Mouse (Mus musculus) stomach, embryonic 16.5 days (tissue): ENCODE measurements around the gene Masp2. TPM values are rescaled to one million over a fixed set of nuclear protein-coding genes. Genes with fewer than 3 reads are reported as not detected.

Source experiments
- ATAC-seq: fragments of 200-750 bp; cut with Nextera tagmentation; 2 replicates; pipeline ENCODE4 v1.8.0; 2017; ENCODE audit warnings: moderate number of reproducible peaks, moderate TSS enrichment; ENCODE audit not compliant: insufficient read depth, low FRiP score
- H3K27ac ChIP-seq: fragments of 300-500 bp; sonication (generic); 2 replicates; pipeline ENCODE4 v1.5.1; 2014; ENCODE audit warnings: low read length
- H3K27me3 ChIP-seq: fragments of 300-500 bp; sonication (generic); 2 replicates; pipeline ENCODE4 v1.6.1; 2014; ENCODE audit warnings: low read length, control low read depth, mixed read lengths; ENCODE audit not compliant: control insufficient read depth, insufficient read depth
- H3K36me3 ChIP-seq: fragments of 300-500 bp; sonication (generic); 2 replicates; pipeline ENCODE4 v1.6.1; 2014; ENCODE audit warnings: low read length; ENCODE audit not compliant: control insufficient read depth, insufficient read depth
- H3K4me1 ChIP-seq: fragments of 300-500 bp; sonication (generic); 2 replicates; pipeline ENCODE4 v1.6.1; 2014; ENCODE audit warnings: low read length, control low read depth, mixed read lengths; ENCODE audit not compliant: control insufficient read depth, insufficient read depth
- H3K4me2 ChIP-seq: fragments of 300-500 bp; sonication (generic); 2 replicates; pipeline ENCODE4 v1.6.1; 2014; ENCODE audit warnings: low read depth, low read length, mixed read lengths
- H3K4me3 ChIP-seq: fragments of 300-500 bp; sonication (generic); replicated peaks from 2 replicates; pipeline ENCODE4 v1.5.1; 2014; ENCODE audit warnings: mild to moderate bottlenecking, low read length
- H3K9ac ChIP-seq: fragments of 300-500 bp; sonication (generic); 2 replicates; pipeline ENCODE4 v1.6.1; 2014; ENCODE audit warnings: low read length
- H3K9me3 ChIP-seq: fragments of 300-500 bp; sonication (generic); replicated peaks from 2 replicates; pipeline ENCODE4 v1.6.1; 2016; ENCODE audit warnings: low read length, control low read depth; ENCODE audit not compliant: control insufficient read depth
- WGBS: fragments of 180-500 bp; shearing (Covaris S2); extraction: QIAGEN DNeasy Blood & Tissue Kit; methylation state at CpG from one replicate; pipeline ENCODE4 v1.1.7; 2014; 5-methylcytosine and 5-hydroxymethylcytosine counted together
- polyA plus RNA-seq: library from polyadenylated mRNA; unstranded; fragments of >200 nt; fragmentation: Nextera tagmentation; extraction: Ambion mirVana; gene quantifications from 2 replicates; pipeline ENCODE4 v1.2.1, GENCODE M21; 2015

The Masp2 gene
- polyA plus RNA-seq, 1 experiment from 2014 or later: 1.8 TPM

GRCm38 (mm10) chr4:148607758-148608157, 5.4 kb downstream of the Masp2 start:
- Histone ChIP-seq H3K4me2 (no peak overlapping the region), H3K36me3 (0 out of 2 replicates have a peak, but pooled peaks cover 3% of the 10 kb centered on the region), H3K4me1 (no peaks in the 10 kb centered on the region), H3K27me3 (no peaks in the 10 kb centered on the region), H3K9ac (no peak overlapping the region), H3K9me3 (no peaks in the 10 kb centered on the region), H3K4me3 (no peak overlapping the region), H3K27ac (no peak overlapping the region)
- no peak for ATAC-seq
- WGBS: 26% methylated on average over 5 of the region's 5 CpGs

- no peaks in the 10 kb centered on the region for H3K9me3 ChIP-seq
- no peak overlapping the region for H3K9ac ChIP-seq
- no peaks in the 10 kb centered on the region for H3K4me1 ChIP-seq
- H3K4me2 ChIP-seq: no peak overlapping the region
- WGBS: 79% methylated on average over 5 of the region's 5 CpGs
- no peak for ATAC-seq
- H3K27me3 ChIP-seq: no peaks in the 10 kb centered on the region
- H3K4me3 ChIP-seq: no peak overlapping the region
- peaks cover 12% of the 10 kb centered on the region; the same call in 1 of the 2 replicates for H3K36me3 ChIP-seq
- H3K27ac ChIP-seq: no peak overlapping the region
Observed at GRCm38 (mm10) chr4:148609805-148610204, 7.5 kb downstream of the Masp2 start.

- Histone ChIP-seq H3K27ac (no peak overlapping the region), H3K4me1 (no peaks in the 10 kb centered on the region), H3K9ac (no peak overlapping the region), H3K36me3 (peaks cover 21% of the 10 kb centered on the region), H3K4me2 (no peak overlapping the region), H3K9me3 (no peaks in the 10 kb centered on the region), H3K4me3 (no peak overlapping the region), H3K27me3 (no peaks in the 10 kb centered on the region)
- ATAC-seq: no peak
- 61% methylated on average over 5 of the region's 5 CpGs for whole genome bisulfite sequencing
Observed at GRCm38 (mm10) chr4:148610631-148611364, 8.4 kb downstream of the Masp2 start.

- Histone ChIP-seq H3K27ac (no peak overlapping the region), H3K4me1 (no peaks in the 10 kb centered on the region), H3K4me2 (no peak overlapping the region), H3K9me3 (no peaks in the 10 kb centered on the region), H3K36me3 (peaks cover 27% of the 10 kb centered on the region), H3K27me3 (no peaks in the 10 kb centered on the region), H3K9ac (no peak overlapping the region), H3K4me3 (no peak overlapping the region)
- WGBS: 31% methylated on average over 4 of the region's 4 CpGs
- ATAC-seq: no peak
Observed at GRCm38 (mm10) chr4:148612557-148612956, 10.2 kb downstream of the Masp2 start.

GRCm38 (mm10) chr4:148613738-148614137, 11.4 kb downstream of the Masp2 start:
- Histone ChIP-seq H3K27me3 (no peaks in the 10 kb centered on the region), H3K27ac (no peak overlapping the region), H3K9ac (no peak overlapping the region), H3K4me2 (no peak overlapping the region), H3K36me3 (peaks cover 32% of the 10 kb centered on the region), H3K4me3 (no peak overlapping the region), H3K4me1 (no peaks in the 10 kb centered on the region), H3K9me3 (no peaks in the 10 kb centered on the region)
- no peak for ATAC-seq
- 85% methylated on average over 9 of the region's 9 CpGs for WGBS

- no peak overlapping the region for H3K9ac ChIP-seq
- ATAC-seq: no peak
- H3K4me3 ChIP-seq: no peak overlapping the region
- peaks cover 55% of the 10 kb centered on the region for H3K36me3 ChIP-seq
- H3K27me3 ChIP-seq: no peaks in the 10 kb centered on the region
- no peaks in the 10 kb centered on the region for H3K9me3 ChIP-seq
- WGBS: 50% methylated on average over 1 of the region's 1 CpGs
- no peak overlapping the region for H3K4me2 ChIP-seq
- H3K4me1 ChIP-seq: peaks cover 15% of the 10 kb centered on the region
- H3K27ac ChIP-seq: no peak overlapping the region
Observed at GRCm38 (mm10) chr4:148619805-148620204, 17.5 kb downstream of the Masp2 start.

- H3K4me1 ChIP-seq: peaks cover 19% of the 10 kb centered on the region
- H3K36me3 ChIP-seq: peaks cover 50% of the 10 kb centered on the region
- no peaks in the 10 kb centered on the region for H3K9me3 ChIP-seq
- no peak overlapping the region for H3K4me3 ChIP-seq
- H3K27ac ChIP-seq: no peak overlapping the region
- no peaks in the 10 kb centered on the region for H3K27me3 ChIP-seq
- WGBS: 96% methylated on average over 1 of the region's 1 CpGs
- no peak overlapping the region for H3K9ac ChIP-seq
- ATAC-seq: no peak
- H3K4me2 ChIP-seq: no peak overlapping the region
Observed at GRCm38 (mm10) chr4:148620718-148621117, 18.4 kb downstream of the Masp2 start.

GRCm38 (mm10) chr4:148622485-148622884, 20.1 kb downstream of the Masp2 start:
- no peak overlapping the region for H3K27ac ChIP-seq
- H3K4me1 ChIP-seq: peaks cover 24% of the 10 kb centered on the region
- no peaks in the 10 kb centered on the region for H3K9me3 ChIP-seq
- no peak overlapping the region for H3K9ac ChIP-seq
- H3K4me3 ChIP-seq: no peak overlapping the region
- 90% methylated on average over 4 of the region's 4 CpGs for WGBS
- no peak for ATAC-seq
- no peaks in the 10 kb centered on the region for H3K27me3 ChIP-seq
- peaks cover 43% of the 10 kb centered on the region for H3K36me3 ChIP-seq
- H3K4me2 ChIP-seq: no peak overlapping the region

- H3K4me1 ChIP-seq: peaks cover 24% of the 10 kb centered on the region
- H3K36me3 ChIP-seq: peaks cover 40% of the 10 kb centered on the region
- H3K27me3 ChIP-seq: no peaks in the 10 kb centered on the region
- no peak overlapping the region for H3K9ac ChIP-seq
- ATAC-seq: no peak
- no peaks in the 10 kb centered on the region for H3K9me3 ChIP-seq
- no peak overlapping the region for H3K4me3 ChIP-seq
- WGBS: 86% methylated on average over 4 of the region's 4 CpGs
- no peak overlapping the region for H3K4me2 ChIP-seq
- no peak overlapping the region for H3K27ac ChIP-seq
Observed at GRCm38 (mm10) chr4:148623609-148624008, 21.3 kb downstream of the Masp2 start.
